Mouse (Mus musculus) CH12.LX (cell line): ENCODE data around the gene Fam163b. TPM values are rescaled to one million over a fixed set of nuclear protein-coding genes. Genes with fewer than 3 reads are reported as not detected.

Experiments used
- DNase-seq: peaks from one replicate; pipeline ENCODE4 v3.0.0-alpha.2; 2013; ENCODE audit errors: extremely low read depth
- H3K27ac ChIP-seq: 2 replicates; pipeline ENCODE4 v1.5.1; 2012; ENCODE audit warnings: low read depth, mild to moderate bottlenecking, control low read depth, moderate library complexity; ENCODE audit not compliant: insufficient read depth
- H3K27me3 ChIP-seq: replicated peaks from 2 replicates; pipeline ENCODE3; 2012; ENCODE audit warnings: inconsistent platforms
- H3K36me3 ChIP-seq, 2 experiments: replicated peaks in 1 of 2; 2 replicates each; pipeline versions ENCODE3 to v1.6.1; 2012; ENCODE audit warnings: inconsistent platforms in 1 of 2, low read length in 1 of 2, mild to moderate bottlenecking in 1 of 2, mixed read lengths in 1 of 2, moderate library complexity in 1 of 2; ENCODE audit not compliant: control insufficient read depth in 1 of 2, insufficient read depth in 1 of 2
- H3K4me1 ChIP-seq, 2 experiments: 2 replicates each; pipeline ENCODE4 v1.6.1; 2012; ENCODE audit warnings: inconsistent platforms in 1 of 2, moderate library complexity in 1 of 2; ENCODE audit not compliant: insufficient read depth in 2 of 2, control insufficient read depth in 1 of 2
- H3K4me2 ChIP-seq: 2 replicates; pipeline ENCODE4 v1.6.1; 2012; ENCODE audit warnings: low read depth, mild to moderate bottlenecking, control low read depth; ENCODE audit not compliant: poor library complexity, insufficient read depth, severe bottlenecking
- H3K4me3 ChIP-seq, 3 experiments: fragments of 150-350 bp in 1 of 3; sonication (generic) in 1 of 3; replicated peaks in 1 of 3; 2 replicates each; pipeline versions ENCODE3 to v1.5.1; 2011 to 2012; ENCODE audit warnings: low read depth in 2 of 3, low read length in 2 of 3, mild to moderate bottlenecking in 2 of 3, moderate library complexity in 2 of 3, control low read depth in 1 of 3, improper control_type of control experiment in 1 of 3, inconsistent platforms in 1 of 3, mixed read lengths in 1 of 3; ENCODE audit not compliant: poor library complexity in 1 of 3
- H3K79me2 ChIP-seq: replicated peaks from 2 replicates; pipeline ENCODE4 v1.6.1; 2012; ENCODE audit warnings: mild to moderate bottlenecking, moderate library complexity; ENCODE audit not compliant: control insufficient read depth, poor library complexity, insufficient read depth, severe bottlenecking; ENCODE audit errors: extremely low read depth
- H3K9ac ChIP-seq: 2 replicates; pipeline ENCODE4 v1.6.1; 2012; ENCODE audit warnings: low read depth, mild to moderate bottlenecking, control low read depth, moderate library complexity; ENCODE audit not compliant: insufficient read depth
- H3K9me3 ChIP-seq: replicated peaks from 2 replicates; pipeline ENCODE3; 2012; ENCODE audit warnings: low read length, inconsistent platforms, mixed read lengths
- BHLHE40 ChIP-seq: IDR thresholded peaks from 2 replicates; pipeline ENCODE4 v1.6.1; 2011; ENCODE audit warnings: mild to moderate bottlenecking, low read depth, low read length, improper control_type of control experiment
- CHD2 ChIP-seq: IDR thresholded peaks from 2 replicates; pipeline ENCODE4 v1.6.1; 2011; ENCODE audit warnings: low read length, improper control_type of control experiment
- CTCF ChIP-seq, 2 experiments: IDR thresholded peaks in 1 of 2; conservative IDR thresholded peaks in 1 of 2; 2 replicates each; pipeline ENCODE4 v1.5.1; 2011 to 2012; ENCODE audit warnings: low read depth in 2 of 2, low read length in 2 of 2, improper control_type of control experiment in 1 of 2, inconsistent platforms in 1 of 2, mild to moderate bottlenecking in 1 of 2, moderate library complexity in 1 of 2
- E2F4 ChIP-seq: IDR thresholded peaks from 2 replicates; pipeline ENCODE4 v1.6.1; 2011; ENCODE audit warnings: low read depth, low read length, improper control_type of control experiment; ENCODE audit not compliant: insufficient replicate concordance
- ELF1 ChIP-seq: IDR thresholded peaks from 2 replicates; pipeline ENCODE4 v1.6.1; 2014; ENCODE audit warnings: low read depth, mild to moderate bottlenecking, inconsistent platforms, low read length, improper control_type of control experiment
- EP300 ChIP-seq: IDR thresholded peaks from 2 replicates; pipeline ENCODE4 v1.6.1; 2011; ENCODE audit warnings: low read length, improper control_type of control experiment
- ETS1 ChIP-seq: conservative IDR thresholded peaks from 2 replicates; pipeline ENCODE4 v1.6.1; 2012; ENCODE audit warnings: low read depth, mild to moderate bottlenecking, inconsistent platforms, low read length, improper control_type of control experiment, moderate library complexity
- GABPA ChIP-seq: IDR thresholded peaks from 2 replicates; pipeline ENCODE4 v1.6.1; 2012; ENCODE audit warnings: low read depth, low read length, improper control_type of control experiment, inconsistent platforms; ENCODE audit not compliant: insufficient replicate concordance
- IRF4 ChIP-seq: IDR thresholded peaks from 2 replicates; pipeline ENCODE4 v1.6.1; 2014; ENCODE audit warnings: low read depth, mild to moderate bottlenecking, inconsistent platforms, low read length, improper control_type of control experiment
- JUN ChIP-seq: IDR thresholded peaks from 2 replicates; pipeline ENCODE4 v1.6.1; 2011; ENCODE audit warnings: low read depth, mild to moderate bottlenecking, low read length, improper control_type of control experiment, moderate library complexity; ENCODE audit not compliant: insufficient read depth
- KAT2A ChIP-seq: IDR thresholded peaks from 2 replicates; pipeline ENCODE4 v1.6.1; 2012; ENCODE audit warnings: low read length, improper control_type of control experiment, inconsistent platforms; ENCODE audit not compliant: insufficient replicate concordance
- MEF2A ChIP-seq: IDR thresholded peaks from 2 replicates; pipeline ENCODE4 v1.6.1; 2014; ENCODE audit warnings: low read depth, mild to moderate bottlenecking, inconsistent platforms, low read length, improper control_type of control experiment, borderline replicate concordance
- MXI1 ChIP-seq: IDR thresholded peaks from 2 replicates; pipeline ENCODE4 v1.6.1; 2011; ENCODE audit warnings: mild to moderate bottlenecking, low read depth, low read length, improper control_type of control experiment
- MYC ChIP-seq: IDR thresholded peaks from 2 replicates; pipeline ENCODE4 v1.6.1; 2011; ENCODE audit warnings: low read depth, mild to moderate bottlenecking, improper control_type of control experiment, low read length
- NRF1 ChIP-seq: IDR thresholded peaks from 2 replicates; pipeline ENCODE4 v1.6.1; 2014; ENCODE audit warnings: low read depth, mild to moderate bottlenecking, inconsistent platforms, low read length, improper control_type of control experiment, moderate library complexity
- PAX5 ChIP-seq: IDR thresholded peaks from 2 replicates; pipeline ENCODE4 v1.6.1; 2012; ENCODE audit warnings: low read length, inconsistent platforms, mixed read lengths
- POLR2A ChIP-seq: IDR thresholded peaks from 2 replicates; pipeline ENCODE4 v1.6.1; 2011; ENCODE audit warnings: low read depth, mild to moderate bottlenecking, improper control_type of control experiment, low read length
- POLR2AphosphoS2 ChIP-seq: IDR thresholded peaks from 2 replicates; pipeline ENCODE4 v1.6.1; 2011; ENCODE audit warnings: low read depth, low read length, improper control_type of control experiment
- RAD21 ChIP-seq: IDR thresholded peaks from 2 replicates; pipeline ENCODE4 v1.6.1; 2011; ENCODE audit warnings: low read depth, mild to moderate bottlenecking, low read length, improper control_type of control experiment, moderate library complexity
- SIN3A ChIP-seq: IDR thresholded peaks from 2 replicates; pipeline ENCODE4 v1.6.1; 2012; ENCODE audit warnings: low read length, improper control_type of control experiment, inconsistent platforms
- SMC3 ChIP-seq: IDR thresholded peaks from 2 replicates; pipeline ENCODE4 v1.6.1; 2011; ENCODE audit warnings: low read depth, low read length, improper control_type of control experiment
- TBP ChIP-seq: conservative IDR thresholded peaks from 2 replicates; pipeline ENCODE4 v1.6.1; 2011; ENCODE audit warnings: low read depth, low read length, improper control_type of control experiment
- TCF12 ChIP-seq: IDR thresholded peaks from 2 replicates; pipeline ENCODE4 v1.6.1; 2014; ENCODE audit warnings: low read depth, mild to moderate bottlenecking, inconsistent platforms, low read length, improper control_type of control experiment
- UBTF ChIP-seq: IDR thresholded peaks from 2 replicates; pipeline ENCODE4 v1.6.1; 2012; ENCODE audit warnings: low read depth, mild to moderate bottlenecking, inconsistent platforms, low read length, improper control_type of control experiment, moderate library complexity
- USF1 ChIP-seq: IDR thresholded peaks from 2 replicates; pipeline ENCODE4 v1.6.1; 2014; ENCODE audit warnings: low read depth, mild to moderate bottlenecking, inconsistent platforms, low read length, improper control_type of control experiment
- USF2 ChIP-seq: conservative IDR thresholded peaks from 2 replicates; pipeline ENCODE4 v1.6.1; 2011; ENCODE audit warnings: low read depth, low read length, improper control_type of control experiment
- ZC3H11A ChIP-seq: IDR thresholded peaks from 2 replicates; pipeline ENCODE4 v1.6.1; 2012; ENCODE audit warnings: low read depth, mild to moderate bottlenecking, inconsistent platforms, low read length, improper control_type of control experiment
- ZMIZ1 ChIP-seq: IDR thresholded peaks from 2 replicates; pipeline ENCODE4 v1.6.1; 2012; ENCODE audit warnings: low read depth, mild to moderate bottlenecking, inconsistent platforms, low read length, improper control_type of control experiment
- ZNF384 ChIP-seq: IDR thresholded peaks from 2 replicates; pipeline ENCODE4 v1.6.1; 2012; ENCODE audit warnings: low read depth, low read length, improper control_type of control experiment, inconsistent platforms
- dilution Hi-C: fragments of 300-500 bp; cut with MboI; formaldehyde crosslinking; loops from 2 replicates; pipeline ENCODE4 v1.14.3; 2020; ENCODE audit warnings: low sequenced_read_pairs; ENCODE audit not compliant: extremely low pct_unique_long_range_greater_than_20kb, extremely low pct_ligation_motif_present
- in situ Hi-C: fragments of 300-500 bp; cut with MboI; formaldehyde crosslinking; loops from 3 replicates; pipeline ENCODE4 v1.14.3; 2019; ENCODE audit warnings: low sequenced_read_pairs, low pct_ligation_motif_present, low pct_unique_long_range_greater_than_20kb, mixed read lengths
- polyA plus RNA-seq: library from polyadenylated mRNA; unstranded; fragments of >175 nt; gene quantifications from 2 replicates; pipeline ENCODE4 v1.2.1, GENCODE M21; 2012; ENCODE audit warnings: low read depth; ENCODE audit not compliant: insufficient read length
- total RNA-seq, 2 experiments: library from RNA; depleted of rRNA; stranded (reverse); fragments of 300-350 nt in 1 of 2; fragments of >200 nt in 1 of 2; gene quantifications; 2 replicates each; pipeline ENCODE4 v1.2.3; 2012 to 2014

The Fam163b gene
- total and polyA plus RNA-seq, 3 experiments, result not detected

DNA sequence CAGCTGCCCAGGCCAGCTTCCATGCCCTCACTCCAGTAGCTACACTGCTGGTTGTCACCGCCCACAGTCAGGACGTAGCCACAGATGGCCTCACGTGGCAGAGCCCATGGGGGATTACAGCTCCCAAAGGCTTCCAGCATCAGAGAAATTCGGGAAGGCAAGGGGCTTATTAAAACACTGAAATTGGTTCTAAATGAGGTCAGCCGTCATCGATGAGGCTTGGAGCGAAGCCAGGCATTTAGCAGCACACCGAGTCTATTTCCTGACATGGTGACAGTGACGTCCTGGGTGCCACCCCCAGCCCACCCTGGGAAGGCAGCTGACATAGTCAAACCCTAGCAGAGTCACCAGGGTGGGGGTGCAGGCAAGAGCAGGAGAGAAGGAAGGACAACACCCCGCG is 20.4 kb upstream of the Fam163b start:
- dilution Hi-C loops, result no loop called here
- Histone ChIP-seq H3K27me3 (peaks cover 40% of the 10 kb centered on the region), H3K9ac (no peak overlapping the region), H3K4me1 (peaks cover 0 to 3% of the 10 kb centered on the region in 2 experiments; a peak in 1 of 4 replicates), H3K27ac (no peak overlapping the region), H3K79me2 (no peaks in the 10 kb centered on the region), H3K4me2 (no peak overlapping the region), H3K4me3 (no peak overlapping the region), H3K36me3 (no peaks in the 10 kb centered on the region), H3K9me3 (peaks cover 5% of the 10 kb centered on the region)
- in situ Hi-C loops, result no loop called here
- no peak for TF ChIP-seq IRF4
- TF ChIP-seq NRF1, result no peak
- TF ChIP-seq BHLHE40, result no peak
- TF ChIP-seq CTCF (conservative IDR thresholded peaks at IDR 0.05 in 1 of 2, IDR thresholded peaks at IDR 0.05 in 1 of 2; ENCODE audit: low read depth in 2 of 2, low read length in 2 of 2), result no peak
- no peak for TF ChIP-seq CHD2
- no peak for TF ChIP-seq KAT2A
- no peak for TF ChIP-seq USF2
- no peak for TF ChIP-seq MEF2A
- TF ChIP-seq E2F4, result no peak
- TF ChIP-seq ZNF384, result no peak
- no peak for TF ChIP-seq GABPA
- TF ChIP-seq MXI1, result no peak
- no peak for TF ChIP-seq USF1
- TF ChIP-seq ZC3H11A, result no peak
- TF ChIP-seq EP300, result no peak
- DNase-seq, result no peak

GRCm38 (mm10) chr2:27161526-27161925 is 19.2 kb upstream of the Fam163b start:
- in situ Hi-C loops (no loop called here), dilution Hi-C loops (no loop called here)

More at GRCm38 (mm10) chr2:27161526-27161925, 19.2 kb upstream of the Fam163b start:
- TF ChIP-seq POLR2AphosphoS2 (no peak), TCF12 (no peak), ZNF384 (no peak), ZMIZ1 (no peak), USF2 (no peak), MYC (no peak), CTCF (conservative IDR thresholded peaks at IDR 0.05 in 1 of 2, IDR thresholded peaks at IDR 0.05 in 1 of 2; ENCODE audit: low read depth in 2 of 2, low read length in 2 of 2) (no peak), SMC3 (no peak), TBP (no peak), CHD2 (no peak), JUN (no peak), SIN3A (no peak), ETS1 (no peak), PAX5 (no peak), UBTF (no peak), IRF4 (no peak), ELF1 (no peak), POLR2A (no peak), RAD21 (no peak)
- Histone ChIP-seq H3K4me1 (peaks cover 0 to 3% of the 10 kb centered on the region in 2 experiments; a peak in 1 of 4 replicates), H3K4me3 (no peak overlapping the region), H3K79me2 (no peaks in the 10 kb centered on the region), H3K4me2 (no peak overlapping the region), H3K27ac (no peak overlapping the region), H3K9me3 (peaks cover 7% of the 10 kb centered on the region), H3K9ac (no peak overlapping the region), H3K27me3 (peaks cover 35% of the 10 kb centered on the region), H3K36me3 (no peaks in the 10 kb centered on the region)
- DNase-seq, result no peak
